Mouse (Mus musculus) hindbrain, embryonic 14.5 days (tissue): ENCODE data around the gene Rara. TPM values are rescaled to one million over a fixed set of nuclear protein-coding genes. Genes with fewer than 3 reads are reported as not detected.

Experiments
- ATAC-seq: fragments of 200-750 bp; cut with Nextera tagmentation; 2 replicates; pipeline ENCODE4 v1.8.0; 2017; ENCODE audit warnings: moderate number of reproducible peaks, mild to moderate bottlenecking, moderate TSS enrichment, moderate library complexity; ENCODE audit not compliant: low FRiP score
- DNase-seq: peaks from one replicate; pipeline ENCODE4 v3.0.0-alpha.2; 2015; ENCODE audit warnings: low spot score
- H3K27ac ChIP-seq: fragments of 300-500 bp; sonication (generic); 2 replicates; pipeline ENCODE4 v1.5.1; 2014; ENCODE audit warnings: mild to moderate bottlenecking, moderate library complexity
- H3K27me3 ChIP-seq: fragments of 300-500 bp; sonication (generic); 2 replicates; pipeline ENCODE4 v1.6.1; 2014; ENCODE audit warnings: mild to moderate bottlenecking, low read length, mixed read lengths; ENCODE audit not compliant: control insufficient read depth, insufficient read depth
- H3K36me3 ChIP-seq: fragments of 300-500 bp; sonication (generic); replicated peaks from 2 replicates; pipeline ENCODE4 v1.6.1; 2014; ENCODE audit not compliant: control insufficient read depth, insufficient read depth
- H3K4me1 ChIP-seq: fragments of 300-500 bp; sonication (generic); replicated peaks from 2 replicates; pipeline ENCODE4 v1.6.1; 2014; ENCODE audit warnings: antibody characterized with exemption, low read length, mixed read lengths; ENCODE audit not compliant: control insufficient read depth, insufficient read depth
- H3K4me2 ChIP-seq: fragments of 300-500 bp; sonication (generic); replicated peaks from 2 replicates; pipeline ENCODE4 v1.6.1; 2014; ENCODE audit warnings: mild to moderate bottlenecking, moderate library complexity
- H3K4me3 ChIP-seq: fragments of 300-500 bp; sonication (generic); replicated peaks from 2 replicates; pipeline ENCODE4 v1.5.1; 2014; ENCODE audit warnings: mild to moderate bottlenecking, low read length
- H3K9ac ChIP-seq: fragments of 300-500 bp; sonication (generic); 2 replicates; pipeline ENCODE4 v1.6.1; 2014
- H3K9me3 ChIP-seq: fragments of 300-500 bp; sonication (generic); 2 replicates; pipeline ENCODE4 v1.6.1; 2016; ENCODE audit warnings: low read length; ENCODE audit not compliant: control insufficient read depth
- WGBS: fragments of 180-500 bp; shearing (Covaris S2); extraction: QIAGEN DNeasy Blood & Tissue Kit; methylation state at CpG from one replicate; pipeline ENCODE4 v1.1.7; 2014; 5-methylcytosine and 5-hydroxymethylcytosine counted together
- polyA plus RNA-seq: library from polyadenylated mRNA; unstranded; fragments of >200 nt; fragmentation: Nextera tagmentation; extraction: Ambion mirVana; gene quantifications from 2 replicates; pipeline ENCODE4 v1.2.1, GENCODE M21; 2014

Rara gene
- 18.4 and 18.7 TPM in 2 replicates for polyA plus RNA-seq

- DNase-seq (no peak), ATAC-seq (no peak)
- H3K27ac ChIP-seq: no peak within 1 kb of the TSS
- no peaks in the 10 kb centered on the region for H3K9me3 ChIP-seq
- H3K4me2 ChIP-seq: peak within 1 kb of the TSS; percentile 64
- H3K4me1 ChIP-seq: peaks cover 87% of the 10 kb centered on the region
- H3K4me3 ChIP-seq: peak within 1 kb of the TSS; percentile 63
- no peaks in the 10 kb centered on the region for H3K36me3 ChIP-seq
- H3K9ac ChIP-seq: peak within 1 kb of the TSS; percentile 86
- 7% methylated on average over 20 of the region's 21 CpGs for WGBS
- no peaks in the 10 kb centered on the region for H3K27me3 ChIP-seq
Observed at GRCm38 (mm10) chr11:98927438-98928076, at the start of gene Rara. Rara (plus strand) TSS chr11:98927818.

DNA sequence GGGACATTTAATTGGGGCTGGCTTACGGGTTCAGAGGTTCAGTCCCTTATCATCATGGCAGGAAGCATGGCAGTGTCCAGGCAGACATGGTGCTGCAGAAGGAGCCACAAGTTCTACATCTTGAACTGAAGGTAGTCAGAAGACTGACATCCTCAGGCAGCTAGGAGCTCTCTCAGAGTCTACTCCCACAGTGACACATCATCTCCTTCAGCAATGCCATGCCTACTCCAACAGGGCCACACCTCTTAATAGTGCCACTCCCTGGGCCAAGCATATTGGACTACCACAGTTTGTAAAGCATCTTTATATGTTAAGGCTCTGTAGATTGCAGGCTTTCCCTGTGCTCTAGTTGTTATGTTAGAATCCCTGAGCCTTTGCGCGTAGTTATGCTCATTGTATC, 39.9 kb upstream of the Rara start:
- Histone ChIP-seq H3K36me3 (peaks cover 83% of the 10 kb centered on the region), H3K4me2 (no peak overlapping the region), H3K27me3 (no peaks in the 10 kb centered on the region), H3K4me1 (no peaks in the 10 kb centered on the region), H3K9ac (no peak overlapping the region), H3K9me3 (no peaks in the 10 kb centered on the region), H3K27ac (no peak overlapping the region), H3K4me3 (no peak overlapping the region)
- WGBS: 94% methylated on average over 3 of the region's 3 CpGs
- ATAC-seq (no peak), DNase-seq (no peak)

GRCm38 (mm10) chr11:98889077-98889476, 38.5 kb upstream of the Rara start:
- Histone ChIP-seq H3K9ac (no peak overlapping the region), H3K4me3 (no peak overlapping the region), H3K4me2 (no peak overlapping the region), H3K27me3 (no peaks in the 10 kb centered on the region), H3K36me3 (peaks cover 91% of the 10 kb centered on the region), H3K4me1 (no peaks in the 10 kb centered on the region), H3K27ac (no peak overlapping the region), H3K9me3 (no peaks in the 10 kb centered on the region)
- 93% methylated on average over 4 of the region's 4 CpGs for WGBS
- ATAC-seq: no peak
- no peak for DNase-seq

GRCm38 (mm10) chr11:98889977-98890376, 37.6 kb upstream of the Rara start:
- H3K27ac ChIP-seq: no peak overlapping the region
- no peaks in the 10 kb centered on the region for H3K4me1 ChIP-seq
- H3K4me3 ChIP-seq: no peak overlapping the region
- 93% methylated on average over 5 of the region's 5 CpGs for WGBS
- H3K9me3 ChIP-seq: no peaks in the 10 kb centered on the region
- ATAC-seq (no peak), DNase-seq (no peak)
- no peak overlapping the region for H3K9ac ChIP-seq
- H3K27me3 ChIP-seq: no peaks in the 10 kb centered on the region
- H3K36me3 ChIP-seq: peaks cover 94% of the 10 kb centered on the region
- H3K4me2 ChIP-seq: no peak overlapping the region

DNA sequence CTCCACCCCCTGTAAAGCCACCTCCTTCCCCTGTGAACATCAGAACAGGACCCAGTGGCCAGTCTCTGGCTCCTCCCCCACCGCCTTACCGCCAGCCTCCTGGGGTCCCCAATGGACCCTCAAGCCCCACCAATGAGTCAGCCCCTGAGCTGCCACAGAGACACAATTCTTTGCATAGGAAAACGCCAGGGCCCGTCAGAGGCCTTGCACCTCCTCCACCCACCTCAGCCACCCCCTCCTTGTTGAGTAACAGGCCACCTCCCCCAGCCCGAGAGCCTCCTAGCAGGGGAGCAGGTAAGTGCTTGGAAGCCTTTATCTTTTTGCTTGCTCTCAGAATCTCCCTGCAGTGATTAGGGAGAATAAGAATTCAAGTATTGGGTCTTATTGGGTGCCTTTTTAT, 35.2 kb upstream of the Rara start:
- H3K4me1 ChIP-seq: no peaks in the 10 kb centered on the region
- no peak for DNase-seq
- no peak overlapping the region for H3K27ac ChIP-seq
- peaks cover 97% of the 10 kb centered on the region for H3K36me3 ChIP-seq
- 49% methylated on average over 5 of the region's 5 CpGs for WGBS
- H3K4me3 ChIP-seq: no peak overlapping the region
- H3K9ac ChIP-seq: no peak overlapping the region
- no peaks in the 10 kb centered on the region for H3K9me3 ChIP-seq
- ATAC-seq: no peak
- H3K27me3 ChIP-seq: no peaks in the 10 kb centered on the region
- H3K4me2 ChIP-seq: no peak overlapping the region

DNA sequence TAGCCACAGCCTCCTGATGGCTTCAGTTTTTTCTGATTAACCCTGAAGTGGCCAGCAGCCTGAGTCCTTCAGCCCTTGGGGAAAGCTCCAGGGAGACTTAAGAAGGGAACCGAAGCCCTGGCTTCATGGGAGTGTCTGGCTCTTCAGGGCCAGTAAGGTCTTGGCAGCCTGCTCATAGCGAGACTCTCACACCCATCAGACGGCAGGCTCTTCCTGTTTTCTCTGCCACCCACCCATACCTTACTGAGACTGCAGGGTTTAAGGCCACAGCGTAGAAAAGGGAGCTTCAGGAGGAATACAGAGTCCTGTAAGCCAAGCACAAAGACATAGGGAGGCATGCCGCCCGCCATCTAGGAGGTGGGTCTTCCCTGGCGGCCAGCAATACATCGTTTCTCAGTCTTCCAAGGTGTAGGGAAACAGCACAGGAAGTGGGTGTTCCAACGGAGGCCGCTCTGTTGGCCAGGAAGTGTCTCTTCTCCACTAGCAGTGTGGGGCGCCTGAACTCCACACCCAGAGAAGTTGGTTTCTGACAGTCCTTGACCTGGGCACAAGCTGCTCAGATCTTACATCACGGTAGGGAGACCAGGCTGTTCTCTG, 27.0 kb upstream of the Rara start:
- H3K27me3 ChIP-seq: no peaks in the 10 kb centered on the region
- H3K27ac ChIP-seq: no peak overlapping the region
- H3K4me1 ChIP-seq: no peaks in the 10 kb centered on the region
- H3K9ac ChIP-seq: no peak overlapping the region
- H3K9me3 ChIP-seq: no peaks in the 10 kb centered on the region
- peaks cover 93% of the 10 kb centered on the region for H3K36me3 ChIP-seq
- H3K4me2 ChIP-seq: no peak overlapping the region
- WGBS: 86% methylated on average over 12 of the region's 12 CpGs
- H3K4me3 ChIP-seq: no peak overlapping the region
- DNase-seq: no peak
- ATAC-seq: no peak

DNA sequence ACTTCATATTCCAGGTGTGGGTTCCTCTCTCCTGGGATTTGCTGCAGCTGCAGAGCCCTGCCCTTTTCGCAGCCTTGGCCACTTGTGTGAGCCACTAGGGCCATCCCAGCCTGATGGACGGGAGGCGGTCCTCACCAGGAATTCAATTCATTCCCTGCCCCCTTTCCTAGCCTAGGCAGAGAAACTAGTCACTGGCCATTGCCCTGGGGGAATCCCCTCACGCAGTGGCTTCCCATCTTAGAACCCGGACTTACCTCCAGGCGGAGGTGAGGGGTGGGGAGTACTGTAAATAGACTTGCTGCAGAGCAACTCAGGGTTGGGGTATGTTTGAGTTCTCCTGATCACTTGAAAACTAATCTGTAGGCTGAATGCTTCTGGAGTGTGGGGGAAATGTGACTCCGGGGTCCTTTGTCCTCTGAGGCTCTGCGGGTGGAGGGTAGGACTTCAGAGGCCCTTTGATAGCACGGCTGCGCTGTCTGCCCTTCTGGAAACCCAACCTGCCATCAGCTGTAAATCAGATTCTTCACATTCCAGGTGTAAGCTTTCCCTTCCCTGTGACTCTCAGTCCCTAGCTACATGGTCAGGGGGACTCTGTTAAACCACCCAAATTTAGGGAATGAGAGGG, 24.9 kb upstream of the Rara start:
- Histone ChIP-seq H3K27me3 (no peaks in the 10 kb centered on the region), H3K4me1 (peaks cover 4% of the 10 kb centered on the region; the same call in 1 of the 2 replicates), H3K9ac (no peak overlapping the region; the same call in 1 of the 2 replicates), H3K4me2 (no peak overlapping the region), H3K36me3 (peaks cover 76% of the 10 kb centered on the region), H3K4me3 (no peak overlapping the region), H3K27ac (no peak overlapping the region), H3K9me3 (no peaks in the 10 kb centered on the region)
- no peak for ATAC-seq
- WGBS: 12% methylated on average over 10 of the region's 10 CpGs
- no peak for DNase-seq

DNA sequence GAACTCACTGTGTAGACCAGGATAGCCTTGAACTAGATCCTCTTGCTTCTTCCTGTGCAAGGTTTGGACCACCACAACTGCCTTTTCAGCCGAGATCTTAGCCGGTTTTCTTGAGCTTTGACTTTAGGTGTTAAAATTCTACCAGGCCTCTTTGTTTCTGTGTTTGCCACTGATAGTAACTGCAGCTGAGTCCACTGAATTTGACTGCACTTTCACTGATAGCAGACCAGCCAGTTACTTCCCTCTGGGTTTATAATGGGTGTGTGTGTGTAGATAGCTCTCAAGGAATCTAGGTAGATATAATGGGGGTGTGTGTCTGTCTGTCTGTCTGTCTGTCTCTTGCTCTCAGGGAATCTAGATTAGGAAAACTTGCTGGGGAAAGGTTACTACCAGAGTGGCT, 23.0 kb upstream of the Rara start:
- H3K27ac ChIP-seq: no peak overlapping the region
- peaks cover 60% of the 10 kb centered on the region for H3K36me3 ChIP-seq
- no peaks in the 10 kb centered on the region for H3K9me3 ChIP-seq
- ATAC-seq (no peak), DNase-seq (no peak)
- no peak overlapping the region for H3K4me2 ChIP-seq
- no peak overlapping the region for H3K9ac ChIP-seq
- H3K27me3 ChIP-seq: no peaks in the 10 kb centered on the region
- H3K4me3 ChIP-seq: no peak overlapping the region
- H3K4me1 ChIP-seq: peaks cover 10% of the 10 kb centered on the region
- WGBS: 81% methylated on average over 2 of the region's 2 CpGs

DNA sequence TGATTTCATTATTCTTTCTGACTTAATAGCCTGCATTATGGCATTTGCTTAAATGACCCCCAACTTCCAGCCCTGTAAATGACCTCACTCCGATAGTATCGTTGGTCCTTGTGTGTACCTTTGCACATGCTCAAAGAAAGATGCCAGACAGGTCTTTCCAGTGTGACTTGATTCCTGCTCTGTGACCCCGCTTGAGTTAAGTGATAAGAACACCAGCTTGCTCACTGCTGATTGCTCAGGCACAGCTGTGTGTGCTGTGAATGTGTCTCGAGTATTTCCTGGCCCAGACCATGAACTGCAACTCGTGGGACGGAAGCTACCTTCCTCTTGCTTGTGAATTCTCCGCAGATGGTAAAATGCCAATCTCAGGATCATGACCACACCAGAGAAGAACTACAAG, 22.6 kb upstream of the Rara start:
- H3K4me3 ChIP-seq: no peak overlapping the region
- H3K4me1 ChIP-seq: peaks cover 10% of the 10 kb centered on the region
- peaks cover 55% of the 10 kb centered on the region for H3K36me3 ChIP-seq
- no peak overlapping the region for H3K27ac ChIP-seq
- 91% methylated on average over 7 of the region's 7 CpGs for WGBS
- DNase-seq (no peak), ATAC-seq (no peak)
- no peaks in the 10 kb centered on the region for H3K27me3 ChIP-seq
- no peak overlapping the region for H3K4me2 ChIP-seq
- no peak overlapping the region for H3K9ac ChIP-seq
- no peaks in the 10 kb centered on the region for H3K9me3 ChIP-seq
